Mouse (Mus musculus) stomach, embryonic 15.5 days (tissue): ENCODE measurements around the gene Dhh. TPM values are rescaled to one million over a fixed set of nuclear protein-coding genes. Genes with fewer than 3 reads are reported as not detected.

Experiments
- ATAC-seq: fragments of 200-750 bp; cut with Nextera tagmentation; 2 replicates; pipeline ENCODE4 v1.8.0; 2017; ENCODE audit warnings: low read depth, moderate number of reproducible peaks, moderate TSS enrichment; ENCODE audit not compliant: insufficient read depth, low FRiP score
- H3K27ac ChIP-seq: fragments of 300-500 bp; sonication (generic); 2 replicates; pipeline ENCODE4 v1.5.1; 2015; ENCODE audit warnings: mild to moderate bottlenecking, inconsistent platforms
- H3K27me3 ChIP-seq: fragments of 300-500 bp; sonication (generic); replicated peaks from 2 replicates; pipeline ENCODE4 v1.6.1; 2015; ENCODE audit warnings: inconsistent platforms
- H3K36me3 ChIP-seq: fragments of 300-500 bp; sonication (generic); 2 replicates; pipeline ENCODE4 v1.6.1; 2015; ENCODE audit warnings: inconsistent platforms
- H3K4me1 ChIP-seq: fragments of 300-500 bp; sonication (generic); 2 replicates; pipeline ENCODE4 v1.6.1; 2015; ENCODE audit warnings: inconsistent platforms
- H3K4me2 ChIP-seq: fragments of 300-500 bp; sonication (generic); 2 replicates; pipeline ENCODE4 v1.6.1; 2015; ENCODE audit warnings: mild to moderate bottlenecking, inconsistent platforms
- H3K4me3 ChIP-seq: fragments of 300-500 bp; sonication (generic); replicated peaks from 2 replicates; pipeline ENCODE4 v1.5.1; 2015; ENCODE audit warnings: inconsistent platforms
- H3K9ac ChIP-seq: fragments of 300-500 bp; sonication (generic); 2 replicates; pipeline ENCODE4 v1.6.1; 2015; ENCODE audit warnings: inconsistent platforms
- H3K9me3 ChIP-seq: fragments of 300-500 bp; sonication (generic); 2 replicates; pipeline ENCODE4 v1.6.1; 2016; ENCODE audit warnings: inconsistent platforms
- WGBS: fragments of 180-500 bp; shearing (Covaris S2); methylation state at CpG from one replicate; pipeline ENCODE4 v1.1.7; 2015; 5-methylcytosine and 5-hydroxymethylcytosine counted together
- polyA plus RNA-seq: library from polyadenylated mRNA; unstranded; fragments of >200 nt; fragmentation: Nextera tagmentation; extraction: Ambion mirVana; gene quantifications from 2 replicates; pipeline ENCODE4 v1.2.1, GENCODE M21; 2015

Dhh gene
- polyA plus RNA-seq, 1 experiment from 2014 or later, result 0.71 TPM

DNA sequence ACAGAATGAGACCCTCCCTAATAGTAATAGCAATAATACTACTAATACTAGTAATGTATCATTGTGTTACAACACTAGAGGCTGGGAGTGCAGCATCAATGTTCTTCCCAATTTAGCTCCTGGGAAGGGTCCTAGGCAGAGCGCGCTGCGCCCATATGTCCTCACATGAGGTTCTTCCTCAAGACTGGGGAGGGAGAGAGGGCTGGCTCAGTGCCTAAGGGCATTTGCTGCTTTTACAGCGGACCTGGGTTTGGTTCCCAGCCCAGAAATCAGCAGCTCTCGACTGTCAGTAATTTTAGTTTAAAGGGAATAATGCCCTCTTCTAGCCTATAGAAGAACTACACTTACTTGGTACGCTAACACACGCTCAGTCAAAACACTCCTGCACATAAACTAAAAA is 10.8 kb downstream of the Dhh start:
- Histone ChIP-seq H3K4me2 (no peak overlapping the region), H3K9ac (no peak overlapping the region), H3K27ac (no peak overlapping the region), H3K4me3 (no peak overlapping the region), H3K27me3 (no peaks in the 10 kb centered on the region), H3K4me1 (peaks cover 4% of the 10 kb centered on the region), H3K36me3 (no peaks in the 10 kb centered on the region), H3K9me3 (no peaks in the 10 kb centered on the region)
- WGBS, result 76% methylated on average over 7 of the region's 7 CpGs
- no peak for ATAC-seq

DNA sequence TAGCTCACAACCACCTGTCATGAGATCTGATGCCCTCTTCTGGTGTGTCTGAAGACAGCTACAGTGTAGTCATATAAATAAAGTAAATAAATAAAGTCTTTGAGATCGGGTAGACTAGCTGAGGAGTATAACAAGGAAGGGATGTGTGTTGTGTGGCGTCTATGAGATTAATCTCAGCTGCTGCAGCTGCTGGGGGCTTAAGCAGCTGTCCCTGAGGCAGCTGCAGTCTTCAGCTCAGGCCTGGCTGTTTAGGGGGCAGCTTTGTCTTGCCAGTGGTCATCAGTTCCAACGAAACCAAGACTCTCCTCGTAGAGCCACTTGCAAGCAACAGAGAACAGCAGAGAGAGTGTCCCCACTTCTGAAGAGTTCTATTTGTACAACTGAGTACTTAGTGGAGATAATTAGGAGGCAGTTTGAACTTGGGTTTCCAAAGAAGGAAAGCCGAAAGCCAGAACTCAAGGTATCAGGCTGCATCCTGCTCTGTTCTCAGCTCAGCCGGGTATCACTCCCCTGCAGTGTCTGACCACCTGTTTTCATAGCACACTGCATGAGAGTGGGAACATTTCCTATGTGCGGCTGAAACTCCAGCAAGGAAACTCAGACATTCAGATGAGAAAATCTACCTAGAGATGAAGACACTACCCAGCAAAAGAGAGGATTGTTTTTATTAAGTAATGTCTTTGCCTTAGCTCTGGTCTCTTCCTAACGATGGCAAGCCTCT is 11.5 kb downstream of the Dhh start:
- H3K27me3 ChIP-seq, result no peaks in the 10 kb centered on the region
- no peak overlapping the region for H3K27ac ChIP-seq
- H3K36me3 ChIP-seq, result no peaks in the 10 kb centered on the region
- H3K4me1 ChIP-seq, result peaks cover 4% of the 10 kb centered on the region
- H3K9ac ChIP-seq, result no peak overlapping the region
- no peaks in the 10 kb centered on the region for H3K9me3 ChIP-seq
- ATAC-seq, result no peak
- WGBS, result 60% methylated on average over 8 of the region's 8 CpGs
- no peak overlapping the region for H3K4me3 ChIP-seq
- no peak overlapping the region for H3K4me2 ChIP-seq

DNA sequence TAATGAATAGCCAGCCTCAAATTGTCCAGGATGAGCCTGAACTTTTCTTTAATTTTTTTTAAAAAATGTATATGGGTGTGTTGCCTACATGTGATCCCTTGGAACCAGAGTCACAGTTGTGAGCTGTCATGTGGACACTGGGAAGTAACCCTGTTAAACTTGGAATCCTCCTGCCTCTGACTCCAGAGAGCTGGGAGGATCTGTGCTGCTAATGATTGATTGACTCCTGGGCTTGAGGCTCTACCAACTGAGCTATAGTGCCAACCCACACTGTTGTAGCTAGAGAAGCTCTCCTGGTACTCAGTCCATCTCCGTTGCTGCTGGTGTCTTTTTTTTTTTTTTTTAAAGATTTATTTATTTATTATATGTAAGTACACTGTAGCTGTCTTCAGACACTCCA is 14.2 kb downstream of the Dhh start:
- WGBS, result 76% methylated on average over 1 of the region's 1 CpGs
- Histone ChIP-seq H3K4me1 (0 out of 2 replicates have a peak, but pooled peaks cover 8% of the 10 kb centered on the region), H3K27ac (no peak overlapping the region), H3K27me3 (no peaks in the 10 kb centered on the region), H3K9ac (no peak overlapping the region), H3K9me3 (no peaks in the 10 kb centered on the region), H3K4me2 (no peak overlapping the region), H3K4me3 (no peak overlapping the region), H3K36me3 (no peaks in the 10 kb centered on the region)
- ATAC-seq, result no peak

DNA sequence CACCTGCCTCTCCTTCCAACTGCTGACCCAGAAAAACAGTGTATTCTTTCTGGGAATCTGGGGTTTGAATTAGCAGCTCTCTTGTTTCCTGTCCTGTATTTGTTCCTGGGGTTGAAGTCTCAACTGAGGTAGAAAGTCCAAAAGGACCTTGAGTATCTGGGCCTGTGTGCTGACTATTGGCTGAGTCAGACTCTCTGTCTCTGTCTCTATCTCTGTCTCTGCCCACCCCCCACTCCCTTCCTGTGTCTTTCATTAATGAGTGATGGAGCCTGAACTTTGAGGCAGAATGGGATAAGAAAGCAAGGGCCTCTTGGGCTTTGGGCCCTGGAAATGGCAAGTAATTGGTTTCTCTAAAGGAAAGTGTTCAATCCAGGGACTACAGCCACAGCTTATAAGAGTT is 14.7 kb downstream of the Dhh start:
- H3K9me3 ChIP-seq, result no peaks in the 10 kb centered on the region
- H3K4me1 ChIP-seq, result 0 out of 2 replicates have a peak, but pooled peaks cover 8% of the 10 kb centered on the region
- no peak overlapping the region for H3K4me2 ChIP-seq
- ATAC-seq, result no peak
- H3K27ac ChIP-seq, result no peak overlapping the region
- H3K36me3 ChIP-seq, result no peaks in the 10 kb centered on the region
- H3K4me3 ChIP-seq, result no peak overlapping the region
- H3K9ac ChIP-seq, result no peak overlapping the region
- no peaks in the 10 kb centered on the region for H3K27me3 ChIP-seq

DNA sequence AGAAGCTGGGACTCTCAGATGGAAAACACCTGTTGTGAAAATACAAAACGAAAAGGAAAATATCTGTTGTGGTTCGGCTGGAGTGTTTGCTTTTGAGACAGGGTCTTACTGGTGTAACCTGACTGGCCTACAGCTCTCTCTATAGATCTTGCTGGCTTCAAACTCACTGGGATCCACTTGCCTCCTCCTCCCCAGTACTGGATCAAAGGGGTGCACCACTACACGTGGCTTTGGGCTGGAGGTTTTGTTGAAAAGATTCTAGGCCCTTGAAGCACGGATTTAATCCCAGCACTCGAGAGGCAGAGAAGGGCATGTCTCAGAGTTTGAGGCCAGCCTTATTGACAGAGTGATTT is 16.7 kb downstream of the Dhh start:
- peak; percentile 9; the same call in 1 of the 2 replicates for ATAC-seq
- 0 out of 2 replicates have a peak, but pooled peaks cover 2% of the 10 kb centered on the region for H3K36me3 ChIP-seq
- H3K4me3 ChIP-seq, result peak overlapping the region; percentile 75
- peak overlapping the region; percentile 95 for H3K4me2 ChIP-seq
- H3K9ac ChIP-seq, result no peak overlapping the region
- 0 out of 2 replicates have a peak overlapping the region, but pooled peaks have one; percentile 27 for H3K27ac ChIP-seq
- 7% methylated on average over 5 of the region's 5 CpGs for WGBS
- H3K9me3 ChIP-seq, result no peaks in the 10 kb centered on the region
- H3K27me3 ChIP-seq, result no peaks in the 10 kb centered on the region
- H3K4me1 ChIP-seq, result 0 out of 2 replicates have a peak, but pooled peaks cover 8% of the 10 kb centered on the region

DNA sequence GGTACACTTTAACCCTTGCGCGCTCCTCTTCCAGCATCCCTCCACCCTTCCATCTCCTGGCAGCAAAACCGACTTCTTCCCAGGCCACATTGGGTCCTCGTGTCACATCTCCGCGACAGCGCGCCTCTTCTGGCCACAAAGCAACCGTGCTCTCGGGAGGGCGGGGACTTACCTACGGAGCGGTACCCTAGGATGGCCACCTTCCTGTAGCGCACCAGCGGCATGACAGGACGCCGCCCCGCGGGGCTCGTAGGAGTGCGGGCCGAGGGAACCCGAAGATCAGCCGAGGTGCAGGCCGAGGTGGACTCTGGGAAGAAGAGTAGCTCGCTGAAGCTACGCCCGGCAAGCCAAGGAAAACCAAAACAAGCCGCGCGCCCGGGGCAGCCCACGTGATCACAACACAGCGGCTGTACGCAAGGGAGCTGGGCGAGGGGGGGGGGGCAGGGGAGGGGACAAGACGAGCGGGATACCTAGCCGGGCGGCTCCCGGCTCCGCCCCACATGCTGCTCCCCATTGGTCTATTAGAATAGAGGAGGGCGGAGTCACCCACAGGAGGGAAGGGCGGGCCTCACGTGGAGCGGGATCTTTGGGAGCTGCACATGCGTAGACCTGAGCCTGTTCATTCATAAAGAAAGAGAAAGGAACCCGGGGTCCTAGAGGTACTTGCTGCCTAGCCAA is 17.2 kb downstream of the Dhh start:
- H3K9me3 ChIP-seq, result no peaks in the 10 kb centered on the region
- 0 out of 2 replicates have a peak, but pooled peaks cover 2% of the 10 kb centered on the region for H3K36me3 ChIP-seq
- ATAC-seq, result peak; percentile 98
- no peaks in the 10 kb centered on the region for H3K27me3 ChIP-seq
- H3K4me2 ChIP-seq, result peak overlapping the region; percentile 95
- H3K27ac ChIP-seq, result peak overlapping the region; percentile 78
- H3K4me1 ChIP-seq, result 0 out of 2 replicates have a peak, but pooled peaks cover 8% of the 10 kb centered on the region
- WGBS, result under 1% methylated on average over 48 of the region's 48 CpGs
- peak overlapping the region; percentile 75 for H3K4me3 ChIP-seq
- H3K9ac ChIP-seq, result peak overlapping the region; percentile 45; the same call in 1 of the 2 replicates

DNA sequence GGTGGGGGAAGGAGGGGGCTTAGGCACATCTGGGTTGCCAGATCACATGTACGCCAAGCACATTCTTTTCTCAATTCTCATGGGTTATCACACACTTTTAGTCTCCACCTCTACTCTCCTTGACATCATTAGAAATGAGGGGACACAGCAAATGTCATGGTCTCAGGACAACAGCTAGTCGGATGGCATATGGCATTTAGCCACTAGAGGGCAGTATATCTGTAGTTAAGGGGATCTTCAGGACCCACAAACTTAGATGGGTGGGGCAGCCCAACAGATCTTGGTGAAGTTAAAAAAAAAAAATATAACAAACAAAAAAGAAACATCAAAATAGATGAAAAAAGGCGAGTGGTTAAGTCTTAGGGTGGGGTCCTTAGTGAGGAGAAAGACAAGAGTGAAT is 21.0 kb downstream of the Dhh start:
- no peaks in the 10 kb centered on the region for H3K27me3 ChIP-seq
- 9% methylated on average over 3 of the region's 3 CpGs for WGBS
- 0 out of 2 replicates have a peak, but pooled peaks cover 2% of the 10 kb centered on the region for H3K36me3 ChIP-seq
- 0 out of 2 replicates have a peak, but pooled peaks cover 10% of the 10 kb centered on the region for H3K4me1 ChIP-seq
- no peak overlapping the region for H3K4me3 ChIP-seq
- ATAC-seq, result no peak
- H3K9ac ChIP-seq, result no peak overlapping the region
- no peak overlapping the region for H3K4me2 ChIP-seq
- H3K9me3 ChIP-seq, result no peaks in the 10 kb centered on the region
- H3K27ac ChIP-seq, result no peak overlapping the region

DNA sequence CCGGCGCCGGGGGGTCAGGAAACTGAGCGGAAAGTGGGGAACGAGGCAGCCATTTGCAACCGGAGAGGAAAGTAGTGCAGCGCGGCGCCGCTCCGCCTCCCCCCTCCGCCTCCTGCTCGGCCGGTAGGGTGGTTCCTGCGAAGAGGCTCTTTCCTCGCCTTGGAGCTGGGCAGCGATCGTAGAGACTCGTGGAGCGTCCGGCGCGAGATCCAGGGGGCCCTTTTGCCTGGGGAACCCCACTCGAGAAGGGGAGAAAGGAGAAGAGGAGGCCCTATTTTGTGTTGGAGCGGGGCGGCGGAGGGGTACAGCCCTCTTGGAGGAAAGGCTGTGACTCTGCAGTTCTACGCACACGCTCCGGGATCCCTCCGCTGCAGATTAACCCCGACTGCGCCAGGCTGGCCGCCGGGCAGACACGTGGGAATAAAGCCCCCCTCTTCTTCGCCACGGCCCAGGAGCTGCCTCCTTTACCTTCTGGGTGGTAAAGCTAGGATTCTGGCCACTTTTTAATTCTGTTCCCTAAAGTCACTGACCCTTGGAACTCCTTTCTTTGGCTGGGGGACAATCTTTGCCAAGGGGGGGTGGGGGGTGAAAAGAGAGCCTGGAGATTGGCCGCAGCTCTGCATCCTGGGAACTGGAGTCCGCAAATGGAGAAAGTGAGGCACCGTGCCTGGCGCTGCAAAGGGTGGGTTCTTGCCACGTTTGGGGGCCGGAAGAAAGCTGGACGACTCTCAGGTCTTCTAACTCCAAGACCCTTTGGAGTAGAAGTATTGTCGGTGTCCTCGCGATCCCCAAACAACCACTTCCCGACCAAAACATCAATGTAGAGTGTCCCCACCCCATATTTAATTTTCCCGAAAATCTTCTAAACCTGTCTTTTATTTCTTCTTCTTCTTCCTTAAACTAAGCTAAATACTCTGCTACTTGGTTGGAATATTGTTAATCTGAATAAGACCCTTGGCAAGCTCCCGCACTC is 26.1 kb downstream of the Dhh start:
- under 1% methylated on average over 50 of the region's 51 CpGs for WGBS
- peak; percentile 77 for ATAC-seq
- H3K9me3 ChIP-seq, result no peaks in the 10 kb centered on the region

DNA sequence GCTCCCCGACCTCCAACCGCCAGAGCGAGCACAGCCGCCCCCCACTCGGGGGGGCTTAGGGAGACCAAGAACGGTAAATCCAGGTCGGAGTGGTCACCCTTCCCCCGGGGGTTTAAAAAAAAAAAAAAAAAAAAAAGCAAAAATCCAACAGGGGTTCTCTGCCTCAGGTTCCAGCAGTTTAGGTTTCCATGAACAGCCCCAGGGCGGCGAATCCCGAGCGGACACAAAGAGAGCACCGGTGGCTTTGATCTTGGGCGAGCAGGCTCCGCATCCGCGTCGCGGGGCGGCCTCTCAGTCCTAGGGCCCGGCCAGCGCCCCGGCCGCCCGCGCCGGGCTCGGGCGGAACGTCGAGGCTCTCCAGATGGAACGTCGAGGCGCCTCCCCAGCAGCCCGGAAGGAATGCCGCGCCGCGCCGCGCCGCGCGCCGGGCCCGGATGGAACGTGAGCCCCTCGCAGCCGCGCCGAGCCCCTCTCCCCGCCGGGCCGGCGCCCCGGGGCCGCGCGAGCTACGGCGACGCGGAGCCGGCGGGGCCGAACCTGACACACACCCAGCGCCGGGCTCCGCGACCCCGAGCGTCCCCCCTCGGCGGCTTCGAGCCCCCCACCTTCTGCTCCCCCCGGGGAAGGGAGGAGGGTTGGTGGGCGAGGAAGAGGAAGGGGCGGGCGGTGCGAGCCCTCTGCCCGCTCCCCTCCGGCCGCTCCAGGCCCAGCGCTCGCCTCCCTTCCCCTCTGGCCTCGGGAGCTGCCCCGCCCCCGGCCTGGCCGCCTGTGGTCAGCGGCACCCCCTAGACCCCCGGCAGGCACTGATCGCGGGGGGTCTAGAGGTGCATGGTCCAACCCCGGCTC is 27.0 kb downstream of the Dhh start, which contains the start of gene Kmt2d:
Gene Kmt2d (minus strand): TSS at position 135 of the 846 bp plus-strand sequence.
- peak; percentile 52 for ATAC-seq
- Histone ChIP-seq H3K9ac (peak within 1 kb of the TSS; percentile 98), H3K4me3 (peak within 1 kb of the TSS; percentile 96), H3K36me3 (peaks cover 3% of the 10 kb centered on the region; the same call in 1 of the 2 replicates), H3K27ac (peak within 1 kb of the TSS; percentile 99), H3K4me2 (peak within 1 kb of the TSS; percentile 96), H3K27me3 (no peaks in the 10 kb centered on the region), H3K9me3 (no peaks in the 10 kb centered on the region), H3K4me1 (peaks cover 34% of the 10 kb centered on the region)
- under 1% methylated on average over 74 of the region's 94 CpGs for WGBS

More for the DNA sequence above, 26.1 kb downstream of the Dhh start:
- Histone ChIP-seq H3K4me1 (peaks cover 31% of the 10 kb centered on the region), H3K36me3 (no peaks in the 10 kb centered on the region), H3K4me2 (peak overlapping the region; percentile 96), H3K4me3 (peak overlapping the region; percentile 96), H3K27ac (peak overlapping the region; percentile 99), H3K9ac (peak overlapping the region; percentile 98), H3K27me3 (no peaks in the 10 kb centered on the region)

DNA sequence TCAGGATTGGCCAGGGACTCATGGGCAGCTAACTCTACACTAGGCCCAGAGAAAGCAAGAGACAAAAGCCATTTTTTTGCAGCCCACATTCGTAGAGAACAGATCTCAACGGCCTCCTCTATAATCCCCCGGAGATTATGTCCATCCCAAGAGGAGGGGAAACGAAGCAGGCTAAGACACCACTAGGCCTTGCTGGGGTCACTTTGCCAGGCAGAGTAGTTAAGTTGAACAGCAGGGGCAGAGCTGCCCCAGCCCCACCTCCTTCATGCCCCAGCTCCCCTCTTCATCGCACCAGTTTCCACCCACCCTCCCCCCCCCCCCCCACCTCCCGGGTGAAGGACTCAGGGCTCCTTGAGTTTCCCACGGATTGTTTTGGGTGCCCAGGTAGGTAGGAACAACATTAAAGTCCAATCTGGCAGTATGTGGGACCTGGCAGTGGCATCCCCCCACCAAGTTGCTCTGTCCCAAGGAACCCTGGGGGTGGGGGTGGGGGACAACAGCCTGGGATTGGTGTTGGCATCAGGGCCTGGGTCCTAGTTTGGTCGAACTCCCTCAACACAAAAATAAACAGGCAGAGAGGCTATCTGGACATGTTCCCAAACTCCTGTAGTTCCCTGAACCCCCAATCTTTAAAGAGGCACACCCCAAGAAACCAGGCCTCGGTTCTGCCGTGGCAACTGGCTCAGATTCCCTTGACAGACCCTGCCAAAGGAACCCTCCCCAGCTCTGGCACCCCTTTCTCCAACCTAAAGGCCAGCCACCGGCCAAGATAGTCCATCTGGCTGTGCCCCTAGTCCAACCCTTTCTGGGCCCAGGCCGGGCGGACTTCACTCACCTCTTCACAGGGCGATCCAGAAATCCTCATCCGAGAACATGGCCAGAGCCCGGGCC is 27.9 kb downstream of the Dhh start:
- under 1% methylated on average over 16 of the region's 16 CpGs for WGBS
- H3K9ac ChIP-seq, result peak overlapping the region; percentile 98
- peaks cover 12% of the 10 kb centered on the region for H3K36me3 ChIP-seq
- H3K4me1 ChIP-seq, result peaks cover 34% of the 10 kb centered on the region
- ATAC-seq, result no peak
- no peaks in the 10 kb centered on the region for H3K27me3 ChIP-seq
- H3K4me3 ChIP-seq, result peak overlapping the region; percentile 96
- H3K9me3 ChIP-seq, result no peaks in the 10 kb centered on the region
- H3K4me2 ChIP-seq, result peak overlapping the region; percentile 96
- H3K27ac ChIP-seq, result peak overlapping the region; percentile 99
